Mouse (Mus musculus) liver, adult 2 months (tissue): ENCODE measurements around the gene Olfr1132.
"Not testable (repeated sequence)": the region's sequence is repeated elsewhere in the genome, so short reads cannot be mapped to it uniquely, and the experiment has no call there.

Experiments
- CTCF ChIP-seq: fragments of 200-500 bp; IDR thresholded peaks from 2 replicates; pipeline ENCODE4 v1.5.1; 2011; ENCODE audit warnings: low read depth, low read length, control low read depth
- POLR2A ChIP-seq: fragments of 200-500 bp; IDR thresholded peaks from 2 replicates; pipeline ENCODE4 v1.6.1; 2011; ENCODE audit warnings: low read length, control low read depth; ENCODE audit not compliant: insufficient read depth; ENCODE audit errors: extremely low read depth

DNA sequence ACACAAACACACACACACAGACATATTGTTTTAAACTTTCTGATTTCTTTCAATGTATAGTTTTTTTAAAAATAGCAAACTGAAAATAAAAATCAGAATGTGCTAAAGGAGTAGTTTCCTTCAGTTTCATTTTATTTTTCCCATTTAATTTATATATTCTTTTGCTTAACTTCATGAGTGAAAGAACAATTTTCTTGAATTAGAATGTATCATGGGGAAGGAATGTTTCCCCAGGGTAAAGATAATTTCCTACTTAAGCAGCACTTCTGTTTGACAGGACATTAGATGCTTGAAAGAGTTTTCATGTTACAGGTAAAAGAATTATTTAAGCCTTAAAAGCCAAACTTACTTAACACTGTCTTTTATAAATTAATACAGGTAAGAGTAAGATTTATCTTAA is 31.4 kb downstream of the Olfr1132 start, which contains the start of gene Olfr1130:
- TF ChIP-seq CTCF, POLR2A: not testable (repeated sequence)
